Mouse (Mus musculus) liver, adult 2 months (tissue): ENCODE data around the gene Gnaq. TPM values are rescaled to one million over a fixed set of nuclear protein-coding genes. Genes with fewer than 3 reads are reported as not detected.

ENCODE experiments used
- DNase-seq: peaks from one replicate; pipeline ENCODE4 v3.0.0-alpha.2; 2011; ENCODE audit warnings: low read depth, low spot score; ENCODE audit errors: extremely low read depth
- H3K27ac ChIP-seq: fragments of 200-500 bp; replicated peaks from 2 replicates; pipeline ENCODE4 v1.5.1; 2012; ENCODE audit warnings: low read depth, mild to moderate bottlenecking, control low read depth, inconsistent platforms, low read length; ENCODE audit not compliant: insufficient read depth
- H3K27me3 ChIP-seq: fragments of 200-500 bp; 2 replicates; pipeline ENCODE4 v1.6.1; 2012; ENCODE audit warnings: mild to moderate bottlenecking, moderate library complexity, low read length, inconsistent platforms; ENCODE audit not compliant: control insufficient read depth, insufficient read depth
- H3K36me3 ChIP-seq: fragments of 200-500 bp; 2 replicates; pipeline ENCODE4 v1.6.1; 2012; ENCODE audit warnings: low read length, inconsistent platforms; ENCODE audit not compliant: control insufficient read depth, insufficient read depth
- H3K4me1 ChIP-seq: fragments of 200-500 bp; 2 replicates; pipeline ENCODE4 v1.6.1; 2011; ENCODE audit warnings: low read length; ENCODE audit not compliant: control insufficient read depth, insufficient read depth
- H3K4me3 ChIP-seq: fragments of 200-500 bp; 2 replicates; pipeline ENCODE4 v1.5.1; 2011; ENCODE audit warnings: low read depth, mild to moderate bottlenecking, control low read depth, low read length, moderate library complexity; ENCODE audit not compliant: insufficient read depth
- H3K79me2 ChIP-seq: fragments of 200-500 bp; 2 replicates; pipeline ENCODE4 v1.6.1; 2012; ENCODE audit warnings: inconsistent platforms, mild to moderate bottlenecking, low read length, moderate library complexity; ENCODE audit not compliant: control insufficient read depth, insufficient read depth
- H3K9ac ChIP-seq: fragments of 200-500 bp; 2 replicates; pipeline ENCODE4 v1.6.1; 2012; ENCODE audit warnings: low read depth, mild to moderate bottlenecking, control low read depth, inconsistent platforms, low read length
- CTCF ChIP-seq: fragments of 200-500 bp; IDR thresholded peaks from 2 replicates; pipeline ENCODE4 v1.5.1; 2011; ENCODE audit warnings: low read depth, low read length, control low read depth
- POLR2A ChIP-seq: fragments of 200-500 bp; IDR thresholded peaks from 2 replicates; pipeline ENCODE4 v1.6.1; 2011; ENCODE audit warnings: low read length, control low read depth; ENCODE audit not compliant: insufficient read depth; ENCODE audit errors: extremely low read depth
- WGBS: fragments of 180-500 bp; shearing (Covaris S2); methylation state at CpG from one replicate; pipeline ENCODE4 v1.1.7; 2018; 5-methylcytosine and 5-hydroxymethylcytosine counted together
- polyA plus RNA-seq: library from polyadenylated mRNA; depleted of rRNA; stranded (reverse); fragments of >200 nt; gene quantifications from 2 replicates; pipeline ENCODE4 v1.2.3, GENCODE M21; 2012
- total RNA-seq: library from RNA; depleted of rRNA; stranded (reverse); fragments of >200 nt; gene quantifications from 2 replicates; pipeline ENCODE4 v1.2.3, GENCODE M21; 2014

Gnaq gene
- total and polyA plus RNA-seq, 2 experiments, result 5.2 to 10.2 TPM

DNA sequence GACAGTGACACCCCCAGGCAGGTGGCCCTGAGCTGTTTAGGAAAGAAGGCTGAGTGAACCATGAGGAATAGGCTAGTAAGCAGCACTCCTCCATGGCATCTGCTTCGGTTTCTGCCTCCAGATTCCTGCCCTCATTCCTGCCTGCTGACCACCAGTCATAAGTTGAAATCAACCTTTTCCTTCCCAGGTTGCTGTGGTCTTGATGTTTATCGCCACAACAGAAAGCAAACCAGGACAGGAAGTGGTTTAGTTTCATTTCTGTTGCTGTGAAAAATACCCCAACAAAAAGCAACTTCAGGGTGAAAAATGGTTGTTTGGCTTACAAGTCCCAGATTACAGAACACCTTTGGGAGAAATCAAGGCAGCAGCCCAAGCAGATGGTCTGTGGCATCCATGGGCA lies 249.8 kb downstream of the Gnaq start:
- no peaks in the 10 kb centered on the region for H3K27me3 ChIP-seq
- no peak overlapping the region for H3K4me3 ChIP-seq
- 79% methylated on average over 2 of the region's 2 CpGs for WGBS
- H3K27ac ChIP-seq, result no peak overlapping the region
- TF ChIP-seq CTCF, result no peak
- no peak for TF ChIP-seq POLR2A
- H3K36me3 ChIP-seq, result peaks cover 27% of the 10 kb centered on the region
- no peaks in the 10 kb centered on the region for H3K4me1 ChIP-seq
- DNase-seq, result no peak
- H3K79me2 ChIP-seq, result no peaks in the 10 kb centered on the region
- H3K9ac ChIP-seq, result no peak overlapping the region

DNA sequence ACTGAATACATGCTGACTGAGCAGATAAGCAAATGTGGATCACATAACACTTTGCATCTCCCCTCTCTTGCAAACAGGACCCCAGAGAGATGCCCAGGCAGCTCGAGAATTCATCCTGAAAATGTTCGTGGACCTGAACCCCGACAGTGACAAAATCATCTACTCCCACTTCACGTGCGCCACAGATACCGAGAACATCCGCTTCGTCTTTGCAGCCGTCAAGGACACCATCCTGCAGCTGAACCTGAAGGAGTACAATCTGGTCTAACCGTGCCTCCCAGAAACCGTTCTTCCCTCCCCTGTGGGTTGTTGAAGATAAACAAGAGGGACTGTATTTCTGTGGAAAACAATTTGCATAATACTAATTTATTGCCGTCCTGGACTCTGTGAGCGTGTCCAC lies 250.5 kb downstream of the Gnaq start:
- no peaks in the 10 kb centered on the region for H3K27me3 ChIP-seq
- H3K9ac ChIP-seq, result no peak overlapping the region
- no peak for DNase-seq
- H3K4me1 ChIP-seq, result no peaks in the 10 kb centered on the region
- H3K4me3 ChIP-seq, result no peak overlapping the region
- H3K36me3 ChIP-seq, result peaks cover 23% of the 10 kb centered on the region
- H3K79me2 ChIP-seq, result no peaks in the 10 kb centered on the region
- TF ChIP-seq POLR2A (no peak), CTCF (no peak)
- no peak overlapping the region for H3K27ac ChIP-seq
- WGBS, result 85% methylated on average over 13 of the region's 13 CpGs

DNA sequence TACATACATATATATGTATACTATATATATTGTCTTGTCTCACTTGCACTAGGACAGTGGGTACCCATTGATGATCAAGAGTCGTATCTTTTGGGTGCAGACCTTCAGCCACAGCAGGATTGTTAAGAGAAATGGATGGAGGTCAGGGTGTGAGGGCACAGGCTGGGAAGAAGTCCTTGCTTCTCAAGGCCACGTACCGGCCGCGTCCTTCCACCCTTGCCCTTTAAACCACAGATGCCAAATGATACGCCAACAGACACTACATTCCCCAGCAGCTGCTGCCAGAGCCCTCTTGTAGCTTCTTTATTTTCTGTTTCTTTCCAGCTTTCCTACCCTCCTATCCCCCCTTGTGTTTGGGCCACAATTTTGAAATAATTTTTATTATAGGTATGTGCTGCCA lies 251.5 kb downstream of the Gnaq start:
- WGBS, result 91% methylated on average over 6 of the region's 6 CpGs

DNA sequence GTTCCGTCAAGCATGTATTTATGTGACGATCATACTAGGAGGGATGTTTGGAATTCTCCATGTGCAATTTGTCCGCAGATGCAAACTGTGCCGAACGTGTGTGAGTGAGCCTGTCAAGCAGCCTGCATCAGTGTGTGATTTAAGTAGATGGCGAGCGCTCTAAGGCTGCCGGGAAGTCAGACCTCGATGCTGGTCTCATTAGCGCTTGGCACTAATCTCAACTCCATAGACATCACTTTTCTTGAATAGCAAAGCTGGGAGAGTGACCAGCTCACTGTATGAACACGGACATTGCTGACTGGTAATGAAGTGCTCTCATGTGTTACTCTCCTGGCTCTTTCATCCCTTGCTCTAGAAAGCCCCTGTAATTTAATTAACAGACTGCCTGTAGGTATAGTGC lies 252.3 kb downstream of the Gnaq start:
- TF ChIP-seq POLR2A (no peak), CTCF (no peak)
- peaks cover 22% of the 10 kb centered on the region for H3K36me3 ChIP-seq
- DNase-seq, result no peak
- no peaks in the 10 kb centered on the region for H3K4me1 ChIP-seq
- 92% methylated on average over 11 of the region's 11 CpGs for WGBS
- H3K9ac ChIP-seq, result no peak overlapping the region
- H3K27ac ChIP-seq, result no peak overlapping the region
- H3K4me3 ChIP-seq, result no peak overlapping the region
- H3K79me2 ChIP-seq, result no peaks in the 10 kb centered on the region
- no peaks in the 10 kb centered on the region for H3K27me3 ChIP-seq

More for the DNA sequence above, 251.5 kb downstream of the Gnaq start:
- Histone ChIP-seq H3K79me2 (no peaks in the 10 kb centered on the region), H3K27me3 (no peaks in the 10 kb centered on the region), H3K4me1 (no peaks in the 10 kb centered on the region), H3K9ac (no peak overlapping the region), H3K4me3 (no peak overlapping the region), H3K27ac (no peak overlapping the region), H3K36me3 (peaks cover 22% of the 10 kb centered on the region)
- DNase-seq, result no peak
- TF ChIP-seq CTCF (no peak), POLR2A (no peak)

DNA sequence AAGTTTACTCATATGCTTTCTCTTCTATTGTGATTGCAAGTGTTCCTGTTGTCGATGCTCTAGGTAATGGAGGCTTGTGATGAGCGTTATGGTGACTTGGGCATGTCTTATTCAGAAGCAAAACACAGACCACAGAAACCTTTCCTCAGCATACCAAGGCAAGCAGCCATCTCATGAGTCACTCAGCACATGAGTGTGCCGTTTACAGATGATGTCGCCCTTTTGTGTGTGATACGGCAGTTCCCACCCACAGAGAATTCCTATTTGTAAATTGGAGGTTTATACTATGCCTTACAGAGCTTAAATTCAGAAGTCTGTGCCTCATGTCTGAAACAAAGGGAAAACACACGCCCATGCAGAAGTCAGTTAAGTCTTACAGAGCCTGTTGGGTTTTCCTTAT lies 253.9 kb downstream of the Gnaq start:
- Histone ChIP-seq H3K4me3 (no peak overlapping the region), H3K4me1 (no peaks in the 10 kb centered on the region), H3K27me3 (no peaks in the 10 kb centered on the region), H3K79me2 (no peaks in the 10 kb centered on the region), H3K27ac (no peak overlapping the region), H3K36me3 (peaks cover 20% of the 10 kb centered on the region), H3K9ac (no peak overlapping the region)
- 88% methylated on average over 6 of the region's 6 CpGs for WGBS
- no peak for DNase-seq
- no peak for TF ChIP-seq POLR2A

DNA sequence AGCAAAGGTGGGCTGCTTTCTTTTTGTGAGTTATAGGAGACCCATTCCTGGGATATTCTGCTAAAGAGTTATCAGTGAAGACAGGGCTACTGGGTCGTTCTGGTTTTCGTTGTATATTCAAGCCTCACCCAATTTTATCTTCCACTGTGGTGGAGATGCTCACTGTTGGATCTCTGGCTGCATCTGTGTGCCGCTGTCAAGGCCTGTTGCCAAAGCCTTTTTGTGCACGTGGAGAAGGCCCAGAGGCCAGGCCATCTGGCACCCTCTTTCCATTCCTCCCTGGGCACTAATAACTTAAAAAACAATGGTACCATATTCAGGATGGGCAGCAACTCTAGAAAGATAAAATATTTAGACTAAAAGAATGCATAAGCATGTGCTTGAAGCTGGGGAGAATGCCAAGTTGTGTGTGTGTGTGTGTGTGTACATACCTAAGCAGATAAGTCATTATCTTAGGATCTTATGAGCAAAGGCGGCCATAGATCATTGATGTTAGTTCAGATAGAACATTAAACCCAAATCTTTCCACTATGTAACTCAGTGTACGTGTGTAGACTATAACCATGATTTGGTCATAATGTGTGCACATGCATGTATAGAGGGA lies 257.7 kb downstream of the Gnaq start:
- Histone ChIP-seq H3K27me3 (no peaks in the 10 kb centered on the region), H3K79me2 (no peaks in the 10 kb centered on the region), H3K27ac (no peak overlapping the region), H3K4me1 (no peaks in the 10 kb centered on the region), H3K36me3 (peaks cover 7% of the 10 kb centered on the region; the same call in 1 of the 2 replicates), H3K4me3 (no peak overlapping the region), H3K9ac (no peak overlapping the region)
- TF ChIP-seq POLR2A (no peak), CTCF (no peak)
- DNase-seq, result no peak
- 92% methylated on average over 6 of the region's 6 CpGs for WGBS
